Mouse (Mus musculus): ENCODE data around the gene Epm2aip1. TPM values are rescaled to one million over a fixed set of nuclear protein-coding genes. Genes with fewer than 3 reads are reported as not detected.

Epm2aip1 gene
- 49.2 TPM for polyA plus RNA-seq (2014; fragmentation: Illumina TruSeq; extraction: RNeasy Lipid Tissue Mini Kit (QIAGEN cat#74804); ENCODE audit: low replicate concordance)

GRCm38 (mm10) chr9:111271434-111272160 is at the start of gene Epm2aip1, which contains the start of gene Mlh1:
Gene Epm2aip1, plus strand, starts transcription at chr9:111271929.
Gene Mlh1, minus strand, starts transcription at chr9:111271791.

GRCm38 (mm10) chr9:111311031-111311842 is 39.5 kb downstream of the Epm2aip1 start, which contains the start of gene Trank1:
Gene Trank1, plus strand, starts transcription at chr9:111311739.

Other genes with a start within 250 kb of the Epm2aip1 start
- gene Ccrl2, start 214.4 kb upstream of the Epm2aip1 start, polyA plus RNA-seq (2014; fragmentation: Illumina TruSeq; extraction: RNeasy Lipid Tissue Mini Kit (QIAGEN cat#74804); ENCODE audit: low replicate concordance): 1.2 TPM
- 95.7 TPM for gene Lrrfip2, start 154.3 kb upstream of the Epm2aip1 start, polyA plus RNA-seq (2014; fragmentation: Illumina TruSeq; extraction: RNeasy Lipid Tissue Mini Kit (QIAGEN cat#74804); ENCODE audit: low replicate concordance)
- gene Mlh1, start 138 bp upstream of the Epm2aip1 start, polyA plus RNA-seq (2014; fragmentation: Illumina TruSeq; extraction: RNeasy Lipid Tissue Mini Kit (QIAGEN cat#74804); ENCODE audit: low replicate concordance): 18.2 TPM
- not detected for gene Trank1, start 39.8 kb downstream of the Epm2aip1 start, polyA plus RNA-seq (2014; fragmentation: Illumina TruSeq; extraction: RNeasy Lipid Tissue Mini Kit (QIAGEN cat#74804); ENCODE audit: low replicate concordance)
- gene Dclk3, start 167.2 kb downstream of the Epm2aip1 start, polyA plus RNA-seq (2014; fragmentation: Illumina TruSeq; extraction: RNeasy Lipid Tissue Mini Kit (QIAGEN cat#74804); ENCODE audit: low replicate concordance): 0.74 TPM

Measured in small intestine, adult 10 weeks (tissue).